Mouse (Mus musculus): ENCODE results near the gene Elmsan1. TPM values are rescaled to one million over a fixed set of nuclear protein-coding genes. Genes with fewer than 3 reads are reported as not detected.

Gene Elmsan1
- total RNA-seq (2012; rRNA removed): 9.6 and 19.3 TPM in 2 replicates

GRCm38 (mm10) chr12:84218289-84219120 lies at the start of gene Elmsan1:
Elmsan1 (minus strand) TSS chr12:84218881.
- Histone ChIP-seq H3K4me1 (ENCODE audit: control insufficient read depth in 2 of 2, insufficient read depth in 2 of 2, low read length in 2 of 2, poor library complexity in 1 of 2) (peaks cover 20 to 41% of the 10 kb centered on the region in 2 experiments), H3K36me3 (ENCODE audit: control insufficient read depth, insufficient read depth, low read length, poor library complexity, severe bottlenecking) (peaks cover 3% of the 10 kb centered on the region)

GRCm38 (mm10) chr12:84267264-84267663 lies 48.6 kb upstream of the Elmsan1 start:
- TF ChIP-seq ZNF384 (IDR thresholded peaks at IDR 0.05; ENCODE audit: low read depth, low read length) (no peak), CHD2 (IDR thresholded peaks at IDR 0.05; ENCODE audit: low read depth, low read length) (no peak), HCFC1 (IDR thresholded peaks at IDR 0.05; ENCODE audit: borderline replicate concordance, insufficient read depth, low read length) (no peak), MAFK (IDR thresholded peaks at IDR 0.05; ENCODE audit: insufficient read depth, low read depth, low read length) (no peak), ZC3H11A (IDR thresholded peaks at IDR 0.05; ENCODE audit: borderline replicate concordance, low read depth, low read length) (no peak)
- Histone ChIP-seq H3K27ac (ENCODE audit: insufficient read depth, low read depth, low read length, poor library complexity, severe bottlenecking) (no peak overlapping the region), H3K9me3 (ENCODE audit: control insufficient read depth, insufficient read depth, low read depth, low read length) (no peaks in the 10 kb centered on the region), H3K4me1 (ENCODE audit: control insufficient read depth in 2 of 2, insufficient read depth in 2 of 2, low read length in 2 of 2, poor library complexity in 1 of 2) (no peaks in the 10 kb centered on the region), H3K36me3 (ENCODE audit: control insufficient read depth, insufficient read depth, low read length, poor library complexity, severe bottlenecking) (no peaks in the 10 kb centered on the region), H3K4me3 (ENCODE audit: insufficient read depth in 1 of 2, low read depth in 1 of 2, low read length in 2 of 2, poor library complexity in 1 of 2, severe bottlenecking in 1 of 2) (no peak overlapping the region), H3K9ac (ENCODE audit: insufficient read depth, low read depth, low read length, poor library complexity, severe bottlenecking) (no peak overlapping the region)
- DNase-seq (ENCODE audit: low read depth, low spot score): no peak
- in situ Hi-C loops (cut with MboI; ENCODE audit: low sequenced_read_pairs in 2 of 2, unreplicated experiment in 2 of 2): no loop called here

More at GRCm38 (mm10) chr12:84218289-84219120, at the start of gene Elmsan1:
- H3K9me3 ChIP-seq (ENCODE audit: control insufficient read depth, insufficient read depth, low read depth, low read length): no peaks in the 10 kb centered on the region
- peak within 1 kb of the TSS; percentile 32 for H3K27ac ChIP-seq (ENCODE audit: insufficient read depth, low read depth, low read length, poor library complexity, severe bottlenecking)
- in situ Hi-C loops (cut with MboI; ENCODE audit: low sequenced_read_pairs in 2 of 2, unreplicated experiment in 2 of 2): no loop called here
- no peak for TF ChIP-seq HCFC1 (IDR thresholded peaks at IDR 0.05; ENCODE audit: borderline replicate concordance, insufficient read depth, low read length)
- TF ChIP-seq CHD2 (IDR thresholded peaks at IDR 0.05; ENCODE audit: low read depth, low read length): no peak
- TF ChIP-seq ZNF384 (IDR thresholded peaks at IDR 0.05; ENCODE audit: low read depth, low read length): no peak
- TF ChIP-seq ZC3H11A (IDR thresholded peaks at IDR 0.05; ENCODE audit: borderline replicate concordance, low read depth, low read length): no peak
- no peak for TF ChIP-seq MAFK (IDR thresholded peaks at IDR 0.05; ENCODE audit: insufficient read depth, low read depth, low read length)
- H3K9ac ChIP-seq (ENCODE audit: insufficient read depth, low read depth, low read length, poor library complexity, severe bottlenecking): peak within 1 kb of the TSS; percentile 76
- DNase-seq (ENCODE audit: low read depth, low spot score): no peak
- peak within 1 kb of the TSS; percentile 71 to 93 for H3K4me3 ChIP-seq (ENCODE audit: insufficient read depth in 1 of 2, low read depth in 1 of 2, low read length in 2 of 2, poor library complexity in 1 of 2, severe bottlenecking in 1 of 2)

- TF ChIP-seq ZC3H11A (IDR thresholded peaks at IDR 0.05; ENCODE audit: borderline replicate concordance, low read depth, low read length): no peak
- no peak for TF ChIP-seq HCFC1 (IDR thresholded peaks at IDR 0.05; ENCODE audit: borderline replicate concordance, insufficient read depth, low read length)
- DNase-seq (ENCODE audit: low read depth, low spot score): no peak
- Histone ChIP-seq H3K4me1 (ENCODE audit: control insufficient read depth in 2 of 2, insufficient read depth in 2 of 2, low read length in 2 of 2, poor library complexity in 1 of 2) (0 out of 4 replicates have a peak, but pooled peaks cover 0 to 2% of the 10 kb centered on the region in 2 experiments), H3K9me3 (ENCODE audit: control insufficient read depth, insufficient read depth, low read depth, low read length) (no peaks in the 10 kb centered on the region), H3K36me3 (ENCODE audit: control insufficient read depth, insufficient read depth, low read length, poor library complexity, severe bottlenecking) (no peaks in the 10 kb centered on the region), H3K9ac (ENCODE audit: insufficient read depth, low read depth, low read length, poor library complexity, severe bottlenecking) (no peak overlapping the region), H3K4me3 (ENCODE audit: insufficient read depth in 1 of 2, low read depth in 1 of 2, low read length in 2 of 2, poor library complexity in 1 of 2, severe bottlenecking in 1 of 2) (no peak overlapping the region), H3K27ac (ENCODE audit: insufficient read depth, low read depth, low read length, poor library complexity, severe bottlenecking) (no peak overlapping the region)
- in situ Hi-C loops (cut with MboI; ENCODE audit: low sequenced_read_pairs in 2 of 2, unreplicated experiment in 2 of 2): no loop called here
These were observed 41.7 kb upstream of the Elmsan1 start for GRCm38 (mm10) chr12:84260363-84260762.

- H3K36me3 ChIP-seq (ENCODE audit: control insufficient read depth, insufficient read depth, low read length, poor library complexity, severe bottlenecking): no peaks in the 10 kb centered on the region
- no peak overlapping the region for H3K4me3 ChIP-seq (ENCODE audit: insufficient read depth in 1 of 2, low read depth in 1 of 2, low read length in 2 of 2, poor library complexity in 1 of 2, severe bottlenecking in 1 of 2)
- H3K9ac ChIP-seq (ENCODE audit: insufficient read depth, low read depth, low read length, poor library complexity, severe bottlenecking): no peak overlapping the region
- DNase-seq (ENCODE audit: low read depth, low spot score): no peak
- H3K9me3 ChIP-seq (ENCODE audit: control insufficient read depth, insufficient read depth, low read depth, low read length): no peaks in the 10 kb centered on the region
- no peak overlapping the region for H3K27ac ChIP-seq (ENCODE audit: insufficient read depth, low read depth, low read length, poor library complexity, severe bottlenecking)
- H3K4me1 ChIP-seq (ENCODE audit: control insufficient read depth in 2 of 2, insufficient read depth in 2 of 2, low read length in 2 of 2, poor library complexity in 1 of 2): 0 out of 4 replicates have a peak, but pooled peaks cover 0 to 2% of the 10 kb centered on the region in 2 experiments
- TF ChIP-seq ZC3H11A (IDR thresholded peaks at IDR 0.05; ENCODE audit: borderline replicate concordance, low read depth, low read length) (no peak), HCFC1 (IDR thresholded peaks at IDR 0.05; ENCODE audit: borderline replicate concordance, insufficient read depth, low read length) (no peak), CHD2 (IDR thresholded peaks at IDR 0.05; ENCODE audit: low read depth, low read length) (no peak), ZNF384 (IDR thresholded peaks at IDR 0.05; ENCODE audit: low read depth, low read length) (no peak), MAFK (IDR thresholded peaks at IDR 0.05; ENCODE audit: insufficient read depth, low read depth, low read length) (no peak)
- in situ Hi-C loops (cut with MboI; ENCODE audit: low sequenced_read_pairs in 2 of 2, unreplicated experiment in 2 of 2): loop anchor here in 1 of 2 experiments (10.0 kb wide), 1 partner anchor 90 kb away; no protein-coding TSS in a partner anchor
These were observed 36.2 kb upstream of the Elmsan1 start for GRCm38 (mm10) chr12:84254886-84255285.

Measured in ES-E14 (cell line).